Mouse (Mus musculus): ENCODE measurements at regions not wholly inside any gene's neighbourhood (a gene's known extent, or its start where the extent isn't known, plus 50 kb on each side); places are given as distances from the start of the nearest gene placed in this dataset.

DNA sequence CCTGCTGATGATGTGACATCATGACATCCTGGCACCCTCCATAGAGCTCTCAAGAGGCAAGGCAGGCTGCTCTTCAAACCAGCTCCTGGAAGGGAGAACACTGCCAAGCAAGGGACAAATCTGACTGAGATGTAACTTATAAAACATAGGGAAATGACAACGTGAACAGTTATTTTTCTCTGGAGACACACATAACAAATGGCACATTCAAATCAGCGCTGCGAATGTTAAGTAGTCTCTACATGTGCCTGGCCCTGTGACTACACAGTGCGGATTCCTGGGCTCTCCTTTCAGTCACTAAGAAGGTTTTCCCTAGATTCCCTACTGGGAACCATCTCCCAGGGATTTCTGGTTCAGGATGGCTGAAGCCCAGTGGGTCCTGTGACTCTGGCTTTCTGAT lies 121.4 kb upstream of the Npvf start:
- no peak for TF ChIP-seq CTCF (IDR thresholded peaks at IDR 0.05; ENCODE audit: extremely low read depth, insufficient read length, insufficient replicate concordance, low read depth, low read length)
- TF ChIP-seq POLR2A (IDR thresholded peaks at IDR 0.05; ENCODE audit: low read depth, low read length): no peak

Measured in small intestine, adult 2 months (tissue).